Mouse (Mus musculus): ENCODE results near the gene Ifna14.
A peak's percentile ranks its signal among the peaks of the same experiment; 100 is the strongest.
"Not testable (repeated sequence)": the region's sequence is repeated elsewhere in the genome, so short reads cannot be mapped to it uniquely, and the experiment has no call there.

Gene Ifna14

DNA sequence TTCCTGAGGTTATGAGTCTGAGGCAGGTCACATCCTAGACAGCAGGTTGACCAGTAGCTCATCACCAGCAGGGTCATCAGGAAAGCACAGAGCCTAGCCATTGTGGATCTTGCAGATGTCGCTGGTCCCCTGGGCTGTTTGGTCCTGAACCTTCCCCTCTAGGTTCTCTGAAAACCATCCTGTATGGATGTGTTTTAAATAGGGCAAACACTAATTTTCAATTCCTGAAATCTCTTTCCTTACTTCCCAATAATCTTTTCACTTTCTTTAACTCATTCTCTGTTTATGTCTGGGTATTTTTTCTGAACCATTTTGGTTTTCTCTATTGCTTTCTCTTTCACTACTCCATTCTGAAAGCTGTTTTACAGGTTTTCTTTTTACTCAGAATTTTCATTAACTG lies at the start of gene Ifna14:
Ifna14 (minus strand) TSS at position 101 of the 400 bp plus-strand sequence.
- DNase-seq (ENCODE audit: low read depth, low spot score): no peak

DNA sequence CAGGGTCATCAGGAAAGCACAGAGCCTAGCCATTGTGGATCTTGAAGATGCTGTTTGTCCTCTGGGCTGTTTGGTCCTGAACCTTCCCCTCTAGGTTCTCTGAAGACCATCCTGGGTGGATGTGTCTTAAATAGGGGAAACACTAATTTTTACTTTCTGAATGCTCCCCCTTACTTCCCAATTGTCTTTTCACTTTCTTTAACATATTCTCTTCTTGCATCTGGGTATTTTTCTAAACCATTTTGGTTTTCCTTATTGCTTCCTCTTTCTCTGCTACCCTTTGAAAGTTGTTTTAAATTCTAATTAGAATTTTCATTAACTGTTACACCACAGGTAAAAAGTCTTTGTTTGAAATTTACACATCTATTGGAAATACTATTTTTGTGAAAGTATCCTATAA lies 31.7 kb upstream of the Ifna14 start, which contains the start of gene Ifna12:
Ifna12 (minus strand) TSS at position 101 of the 400 bp plus-strand sequence.
- no peak for DNase-seq (ENCODE audit: low read depth, low spot score)

DNA sequence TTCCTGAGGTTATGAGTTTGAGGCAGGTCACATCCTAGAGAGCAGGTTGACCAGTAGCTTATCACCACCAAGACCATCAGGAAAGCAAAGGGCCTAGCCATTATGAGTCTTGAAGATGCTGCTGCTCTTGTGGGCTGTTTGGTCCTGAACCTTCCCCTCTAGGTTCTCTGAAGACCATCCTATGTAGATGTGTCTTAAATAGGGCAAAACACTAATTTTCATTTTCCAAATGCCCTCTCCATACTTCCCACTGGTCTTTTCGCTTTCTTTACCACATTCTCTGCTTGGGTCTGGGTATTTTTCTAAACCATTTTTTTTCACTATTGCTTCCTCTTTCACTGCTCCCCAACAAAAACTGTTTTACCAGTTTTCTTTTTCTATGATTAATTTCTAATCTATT lies 20.7 kb upstream of the Ifna14 start, which contains the start of gene Ifna9:
Ifna9 (minus strand) TSS at position 101 of the 400 bp plus-strand sequence.
- no peak for DNase-seq (ENCODE audit: low read depth, low spot score)

DNA sequence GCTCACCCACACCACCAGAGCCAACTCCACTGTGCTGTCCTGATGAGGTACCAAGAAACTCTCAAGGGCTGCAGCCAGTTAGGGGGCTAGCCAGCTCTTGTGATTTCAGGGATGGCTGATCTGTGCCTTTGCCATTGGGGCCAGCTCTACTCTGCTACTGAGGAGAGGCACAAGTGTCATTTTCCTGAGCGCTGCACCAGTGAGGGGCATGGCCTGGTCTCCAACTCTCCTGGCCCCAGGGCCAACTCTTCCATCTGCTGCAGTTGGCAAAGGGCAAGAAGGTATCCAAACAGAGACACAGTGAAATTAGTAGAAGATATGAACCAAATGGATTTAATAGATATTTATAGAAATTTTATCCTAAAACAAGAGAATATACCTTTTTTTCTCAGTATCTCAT lies 9.8 kb downstream of the Ifna14 start:
- DNase-seq (ENCODE audit: low read depth, low spot score): no peak

DNA sequence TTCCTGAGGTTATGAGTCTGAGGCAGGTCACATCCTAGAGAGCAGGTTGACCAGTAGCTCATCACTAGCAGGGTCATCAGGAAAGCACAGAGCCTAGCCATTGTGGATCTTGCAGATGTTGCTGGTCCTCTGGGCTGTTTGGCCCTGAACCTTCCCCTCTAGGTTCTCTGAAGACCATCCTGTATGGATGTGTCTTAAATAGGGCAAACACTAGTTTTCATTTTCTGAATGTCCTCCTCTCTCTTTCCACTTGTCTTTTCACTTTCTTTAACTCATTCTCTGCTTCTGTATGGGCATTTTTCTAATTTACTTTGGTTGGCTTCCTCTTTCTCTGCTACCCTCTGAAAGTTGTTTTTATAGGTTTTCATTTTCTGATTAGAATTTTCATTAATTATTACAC lies 13.5 kb downstream of the Ifna14 start, which contains the start of gene Ifna15:
Ifna15 (minus strand) TSS at position 101 of the 400 bp plus-strand sequence.
- not testable (repeated sequence) for DNase-seq (ENCODE audit: low read depth, low spot score)

DNA sequence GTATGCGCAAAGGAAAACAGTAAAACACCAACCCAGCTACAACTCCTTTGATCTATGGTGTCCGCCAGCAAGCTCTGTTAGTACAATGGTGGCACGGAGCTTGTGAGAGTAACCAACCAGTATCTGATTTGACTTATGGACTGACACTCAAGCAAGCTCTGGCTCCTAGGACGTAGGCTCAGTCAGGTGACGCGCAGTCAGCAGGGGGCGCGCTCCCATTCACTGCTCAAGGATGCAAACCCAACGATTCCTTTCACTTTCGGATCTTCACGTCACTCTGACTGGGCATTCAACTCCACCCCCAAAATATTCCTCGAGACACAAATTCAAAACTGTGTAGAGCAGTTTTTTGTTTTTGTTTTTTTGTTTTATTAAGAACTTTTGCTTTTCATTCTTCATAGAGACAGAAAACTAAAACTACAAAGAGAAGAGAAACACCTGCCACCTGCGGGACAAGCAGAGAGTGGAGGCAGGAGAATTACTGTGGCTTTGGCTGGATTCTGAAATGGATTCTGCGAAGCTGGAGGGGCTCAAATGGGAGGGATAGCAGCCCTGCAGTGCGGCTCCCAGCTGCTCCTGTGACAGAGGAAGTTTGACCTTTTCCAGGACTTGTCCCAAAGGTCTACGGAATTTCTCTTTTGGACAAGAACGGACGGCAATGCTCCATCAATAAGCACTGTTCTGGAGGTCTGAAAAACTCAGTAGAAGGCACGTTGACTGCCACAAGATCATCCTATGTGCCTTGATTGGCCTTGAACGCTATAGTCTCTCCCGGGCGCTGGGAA lies 21.2 kb downstream of the Ifna14 start:
- DNase-seq (ENCODE audit: low read depth, low spot score): peak; percentile 88

DNA sequence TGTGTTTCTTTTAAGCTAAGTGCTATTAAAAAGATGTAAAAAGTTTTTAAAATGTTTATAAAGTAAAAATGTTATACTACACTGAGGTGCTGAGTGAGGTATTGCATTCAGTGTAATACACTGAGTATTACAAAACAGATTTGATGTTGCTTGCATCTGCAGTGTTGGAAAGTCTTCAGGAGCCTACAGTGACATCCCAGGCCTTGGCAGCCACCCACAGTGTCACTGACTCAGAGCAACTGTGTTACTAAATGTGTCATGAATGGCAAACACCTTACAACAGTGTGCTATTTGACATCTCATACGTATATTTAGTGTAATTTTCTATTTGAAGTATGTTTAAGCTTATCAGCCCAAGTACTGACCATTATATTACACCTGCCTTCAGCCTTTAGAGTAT lies 23.6 kb downstream of the Ifna14 start:
- DNase-seq (ENCODE audit: low read depth, low spot score): no peak

DNA sequence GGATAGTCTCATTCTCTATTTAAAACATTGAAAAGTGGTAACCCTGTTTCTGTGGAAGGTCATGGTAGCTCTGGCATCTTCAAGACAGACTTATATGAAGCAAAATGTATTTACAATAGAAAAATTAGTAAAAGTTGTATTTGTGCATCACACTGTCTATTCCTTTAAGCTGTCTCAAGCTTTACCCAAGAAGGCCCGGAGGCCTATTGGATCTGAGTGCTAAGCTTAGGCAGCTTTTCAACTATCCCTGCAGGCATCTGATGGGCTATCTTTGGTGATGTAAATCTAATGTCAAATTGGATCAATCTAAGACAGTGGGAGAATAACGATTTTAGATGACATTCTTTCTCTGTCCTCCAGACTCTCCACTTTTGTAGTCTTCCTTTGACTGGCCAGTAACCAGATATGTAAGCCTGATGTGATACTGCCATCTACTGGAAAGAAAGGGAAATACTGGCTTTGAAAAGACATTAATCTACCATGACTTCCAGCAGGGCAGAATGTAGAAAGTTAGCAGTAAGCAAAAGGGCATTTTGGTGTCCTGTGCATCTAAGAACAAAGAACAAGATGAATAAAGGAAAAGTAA lies 27.9 kb downstream of the Ifna14 start:
- DNase-seq (ENCODE audit: low read depth, low spot score): peak; percentile 75

DNA sequence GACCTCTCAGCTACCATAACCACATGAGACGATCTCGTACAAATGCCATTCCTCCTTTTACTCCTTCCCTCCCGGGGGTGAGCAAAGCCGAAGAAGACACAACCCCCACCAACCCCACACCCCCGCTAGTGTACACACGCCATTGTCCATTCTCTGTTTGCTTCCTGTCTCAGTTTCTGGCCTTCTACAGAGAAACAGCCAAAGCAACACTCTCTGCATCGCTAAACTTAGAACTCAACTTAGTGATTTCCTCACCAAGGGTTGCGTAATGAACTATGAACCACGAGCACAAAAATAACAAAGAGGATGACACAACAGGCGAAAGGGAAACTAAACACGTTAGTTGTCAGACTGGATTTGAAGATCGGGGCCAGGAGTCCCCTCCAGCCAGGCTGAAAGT lies 34.3 kb downstream of the Ifna14 start:
- DNase-seq (ENCODE audit: low read depth, low spot score): no peak

DNA sequence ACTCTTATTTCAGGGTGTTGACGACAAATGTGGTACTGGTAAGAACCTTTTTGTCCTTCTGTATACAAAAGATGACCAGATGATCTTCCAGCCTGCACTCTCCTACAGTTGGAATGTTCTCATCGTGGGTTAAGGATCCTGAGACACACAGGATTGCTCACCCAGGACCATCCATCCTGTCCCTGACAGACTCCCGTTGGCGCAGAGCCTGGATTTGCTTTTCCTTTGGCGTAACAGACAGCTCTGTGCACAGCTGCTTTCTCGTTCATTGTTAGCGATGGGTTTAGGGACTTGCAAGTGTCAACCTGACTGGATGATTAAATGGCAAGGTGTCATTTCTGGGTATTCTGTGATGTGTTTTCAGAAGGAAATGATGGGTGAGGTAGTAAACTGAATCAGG lies 35.0 kb downstream of the Ifna14 start:
- no peak for DNase-seq (ENCODE audit: low read depth, low spot score)

DNA sequence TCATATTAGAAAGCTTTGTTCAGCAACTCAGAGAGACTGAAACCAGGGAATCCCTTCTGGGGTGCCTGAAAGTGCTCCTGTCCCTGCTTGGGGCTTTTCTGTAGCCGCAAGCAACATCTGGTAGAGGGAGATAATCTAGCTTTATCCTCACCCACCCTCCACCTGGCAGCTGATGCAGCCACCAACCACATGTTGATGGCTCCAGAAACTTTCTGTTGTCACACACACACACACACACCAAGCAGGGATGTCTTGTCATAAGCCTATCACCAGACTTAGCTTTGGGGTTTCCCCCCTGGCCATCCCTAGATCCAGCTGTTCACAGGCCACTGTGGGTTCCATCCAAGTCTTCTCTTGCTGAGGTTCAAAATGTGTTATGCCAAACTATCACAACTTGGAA lies 35.9 kb downstream of the Ifna14 start:
- DNase-seq (ENCODE audit: low read depth, low spot score): no peak

DNA sequence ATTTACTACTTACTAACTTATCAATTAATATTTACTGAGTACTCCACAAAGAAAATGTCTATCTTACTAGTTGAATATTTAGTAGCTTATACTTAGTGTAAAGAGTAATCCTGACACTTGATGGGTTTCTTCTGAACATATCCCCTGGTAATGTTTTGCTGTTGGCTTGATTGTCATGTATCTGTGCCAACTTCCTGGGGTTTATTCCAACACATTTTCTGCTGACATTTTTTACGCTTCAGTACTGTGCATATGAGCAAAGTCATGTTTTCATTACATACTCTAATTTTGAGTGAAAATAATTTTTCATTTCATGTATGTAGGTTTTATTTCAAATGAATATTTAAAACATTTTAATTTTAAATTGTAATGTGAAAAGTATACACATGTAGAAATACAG lies 36.7 kb downstream of the Ifna14 start:
- DNase-seq (ENCODE audit: low read depth, low spot score): no peak

DNA sequence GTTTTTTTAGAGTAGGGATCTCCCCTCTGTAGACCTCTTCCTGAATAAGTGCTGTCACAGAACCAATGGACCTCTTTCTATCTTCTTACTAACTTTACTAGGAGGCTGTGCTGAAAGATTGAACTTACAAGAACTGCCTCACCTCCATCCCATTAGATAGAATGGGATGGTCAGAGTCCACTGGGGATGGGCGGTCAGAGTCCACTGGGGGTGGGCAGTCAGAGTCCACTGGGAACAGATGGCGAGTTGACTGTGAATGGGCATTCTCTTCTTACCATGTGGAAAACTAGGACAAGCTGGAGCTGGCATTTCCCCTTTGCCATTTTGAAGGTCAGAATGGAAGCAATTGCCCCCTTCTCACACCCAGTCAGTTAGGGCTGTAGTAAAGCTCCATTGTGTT lies 38.1 kb downstream of the Ifna14 start:
- no peak for DNase-seq (ENCODE audit: low read depth, low spot score)

DNA sequence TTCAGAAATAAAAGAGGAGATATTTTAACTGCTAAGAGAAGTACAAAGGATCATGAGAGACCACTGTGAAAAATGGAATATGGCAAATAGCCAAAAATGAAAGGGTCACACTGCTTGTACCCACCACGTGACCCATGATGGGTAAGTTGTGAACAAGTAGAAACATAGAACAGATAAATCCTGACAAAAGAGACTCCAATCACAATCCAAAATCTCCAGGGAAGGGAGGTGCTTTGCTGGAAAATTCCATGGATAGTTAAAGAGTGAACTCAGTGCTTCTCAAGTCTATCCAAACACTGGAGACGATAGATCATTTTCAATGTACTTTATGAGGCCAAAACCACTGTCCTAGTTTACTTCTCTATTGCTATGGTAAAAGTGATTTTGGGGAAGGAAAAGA lies 40.7 kb downstream of the Ifna14 start:
- DNase-seq (ENCODE audit: low read depth, low spot score): no peak

DNA sequence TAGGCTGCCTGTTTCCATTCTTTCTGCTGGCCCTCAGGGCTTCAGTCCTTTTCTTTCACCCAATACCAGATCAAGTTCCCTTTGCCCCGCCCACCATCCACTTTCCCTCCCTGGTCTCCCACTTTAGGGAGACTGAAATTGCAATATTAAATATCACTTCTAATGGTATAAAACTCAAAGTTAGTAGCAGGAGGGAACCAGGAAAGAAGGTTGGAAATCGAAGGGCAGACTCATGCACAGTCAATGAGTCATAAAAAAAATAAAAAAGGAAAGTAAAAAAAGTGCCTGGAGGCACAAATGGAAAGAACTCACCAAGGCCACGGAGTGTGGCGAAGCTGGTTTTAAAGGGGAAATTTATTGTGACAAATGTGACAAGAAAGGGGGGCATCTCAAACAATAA lies 41.3 kb downstream of the Ifna14 start:
- DNase-seq (ENCODE audit: low read depth, low spot score): no peak

DNA sequence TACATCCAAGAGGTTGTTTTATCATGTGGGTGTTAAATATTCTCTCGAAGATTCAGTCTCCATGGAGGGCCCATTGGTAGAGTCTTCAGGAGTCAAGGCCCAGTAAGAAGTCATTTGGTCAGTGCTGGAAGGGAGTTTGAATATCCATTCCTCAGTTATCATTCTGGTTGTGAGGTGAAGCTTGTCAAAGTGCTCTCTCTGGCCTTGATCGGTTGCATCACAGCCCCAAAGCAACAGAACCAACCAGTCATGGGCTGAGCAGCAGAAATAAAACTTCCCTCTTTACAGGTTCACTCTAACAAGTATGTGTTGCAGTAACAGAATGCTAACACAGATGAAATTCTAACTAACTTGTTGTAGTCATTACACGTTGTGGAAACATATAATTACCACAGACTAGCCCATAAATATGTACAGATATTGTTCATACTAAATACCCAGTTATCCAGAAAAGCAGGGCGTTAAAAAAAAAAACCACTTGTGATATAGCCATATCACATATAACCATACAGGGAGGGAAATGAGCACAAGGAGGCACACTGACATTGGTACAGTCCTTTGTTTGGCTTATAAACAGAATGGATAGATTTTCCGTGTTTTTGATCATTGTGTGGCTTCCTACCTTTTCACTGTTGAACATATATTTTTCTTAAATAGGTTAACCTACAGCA lies 45.1 kb downstream of the Ifna14 start:
- DNase-seq (ENCODE audit: low read depth, low spot score): no peak

DNA sequence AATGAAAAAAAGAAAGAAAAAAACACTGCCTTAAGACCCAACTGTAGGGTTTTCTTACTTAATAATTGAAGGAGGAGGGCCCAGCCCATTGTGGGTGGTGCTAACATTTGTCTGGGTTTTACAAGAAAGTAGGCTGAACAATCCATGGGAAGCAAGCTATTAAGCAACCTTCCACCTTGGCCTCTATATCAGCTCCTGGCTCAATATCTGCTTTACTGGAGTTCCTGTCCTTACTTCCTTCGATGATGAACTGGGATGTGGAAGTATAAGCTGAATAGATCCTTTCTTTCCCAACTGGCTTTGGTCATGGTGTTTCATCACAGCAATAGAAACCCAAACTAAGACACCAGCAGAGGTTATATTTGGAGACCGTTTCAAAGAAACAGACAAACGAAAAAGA lies 46.2 kb downstream of the Ifna14 start:
- no peak for DNase-seq (ENCODE audit: low read depth, low spot score)

DNA sequence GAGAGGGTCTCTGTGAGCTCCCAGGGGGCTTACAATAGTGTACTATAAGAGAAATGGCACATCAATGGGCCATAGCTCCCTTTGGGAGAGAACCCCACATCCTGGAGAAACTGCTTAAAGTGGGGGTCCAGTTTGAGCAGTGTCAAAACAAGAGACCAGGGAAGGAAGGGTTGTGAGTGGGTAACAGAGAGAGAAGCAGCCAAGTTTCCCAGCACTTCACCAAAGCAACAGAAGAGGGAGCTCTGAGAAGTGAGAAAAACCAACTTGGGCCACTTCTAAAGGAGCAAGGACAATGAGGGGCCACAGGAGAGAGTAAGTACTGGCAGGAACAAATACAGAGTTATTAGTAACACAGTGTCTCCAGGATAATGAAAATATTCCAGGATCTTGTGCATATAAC lies 48.4 kb downstream of the Ifna14 start:
- peak; percentile 17 for DNase-seq (ENCODE audit: low read depth, low spot score)

DNA sequence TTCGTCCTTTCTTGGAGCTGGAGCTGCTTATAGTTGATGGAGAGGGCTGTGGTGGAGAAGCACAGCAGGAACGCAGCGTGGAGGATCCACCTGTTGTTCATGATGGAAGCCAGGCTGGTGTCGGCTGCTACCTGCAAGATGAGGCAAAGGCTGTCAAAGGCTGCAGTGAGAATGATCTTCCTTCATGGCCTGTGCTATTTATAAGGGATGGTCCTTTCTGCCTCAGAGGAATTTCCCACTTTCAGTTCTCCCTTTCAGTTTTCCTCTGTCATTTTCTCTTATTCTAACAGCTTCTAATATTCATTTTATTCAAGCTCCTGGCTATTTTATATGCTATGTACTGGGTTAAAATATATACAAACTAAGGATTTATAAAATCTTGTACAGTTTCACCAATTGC lies 48.9 kb downstream of the Ifna14 start, which contains the start of gene Ifnb1:
Ifnb1 (minus strand) TSS at position 101 of the 400 bp plus-strand sequence.
- no peak for DNase-seq (ENCODE audit: low read depth, low spot score)
